Mouse (Mus musculus) gastrocnemius, adult 18-20 months (tissue): ENCODE data around the gene Psmb8. TPM values are rescaled to one million over a fixed set of nuclear protein-coding genes. Genes with fewer than 3 reads are reported as not detected.

Source experiments
- DNase-seq: peaks from one replicate; pipeline ENCODE4 v3.0.0; 2021; ENCODE audit warnings: low spot score
- long read RNA-seq, 2 experiments: library from polyadenylated mRNA; stranded (forward); transcript quantifications; one replicate each; pipeline ENCODE4 v2.0.0; 2021
- total RNA-seq, 2 experiments: library from RNA; stranded (reverse); gene quantifications; 2 replicates each; pipeline ENCODE4 v1.2.3; 2021

Psmb8 gene
- 1 to 10 TPM; 3.2 to 6.7 TPM for total RNA-seq
- long read RNA-seq, experiment 1, transcript Psmb8-201 (6 exons, 1,628 nt): major isoform, 12 of 17 reads
- long read RNA-seq, experiment 1, partial matches to known transcripts: 0 of 17 reads
- long read RNA-seq, experiment 1, other reads (novel, unspliced or antisense): 5 of 17 reads
- long read RNA-seq, experiment 2, partial matches to known transcripts: 0 of 2 reads
- long read RNA-seq, experiment 2, other reads (novel, unspliced or antisense): 0 of 2 reads

- DNase-seq: peak; percentile 94
These were observed at the start of gene Psmb8 for GRCm38 (mm10) chr17:34196941-34197894. Gene Psmb8 (plus strand): TSS chr17:34197721.

- DNase-seq: peak; percentile 67
These were observed 44.6 kb upstream of the Psmb8 start, which contains the start of gene H2-DMb1 for GRCm38 (mm10) chr17:34152923-34153322. Gene H2-DMb1 (plus strand): TSS chr17:34153072.

GRCm38 (mm10) chr17:34155534-34155933 lies 42.0 kb upstream of the Psmb8 start:
- DNase-seq: no peak

DNA sequence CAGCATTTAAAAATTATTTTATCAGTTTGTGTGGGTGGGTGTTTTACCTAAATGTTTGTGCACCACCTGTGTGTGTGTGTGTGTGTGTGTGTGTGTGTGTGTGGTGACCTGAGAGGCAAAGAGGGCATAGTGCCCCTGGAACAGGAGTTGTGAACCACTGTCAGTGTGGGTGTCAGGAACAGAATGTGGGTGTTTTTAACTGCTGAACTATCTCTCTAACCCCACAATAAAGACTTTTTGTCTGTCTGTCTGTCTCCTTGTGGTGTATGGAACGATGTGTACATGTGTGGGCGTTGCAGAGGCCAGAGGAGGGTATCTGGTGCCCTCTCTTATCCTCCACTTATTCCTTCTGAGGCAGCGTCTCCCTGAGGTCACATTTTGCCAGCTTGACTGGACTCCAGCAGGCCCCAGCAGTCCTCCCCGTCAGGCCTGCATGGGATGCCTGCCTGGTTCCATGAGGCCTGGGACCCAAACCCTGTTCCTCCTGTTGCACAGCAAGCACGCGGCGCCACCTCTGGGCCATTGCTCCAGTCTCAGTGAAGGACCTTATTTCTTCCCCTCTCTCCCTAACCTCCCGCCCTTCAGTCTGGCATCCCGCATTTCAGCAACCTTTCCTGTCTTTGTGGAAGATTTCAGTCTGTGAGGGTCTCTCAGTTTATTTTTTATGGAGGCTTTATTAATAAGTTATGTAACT lies 33.2 kb upstream of the Psmb8 start:
- no peak for DNase-seq

DNA sequence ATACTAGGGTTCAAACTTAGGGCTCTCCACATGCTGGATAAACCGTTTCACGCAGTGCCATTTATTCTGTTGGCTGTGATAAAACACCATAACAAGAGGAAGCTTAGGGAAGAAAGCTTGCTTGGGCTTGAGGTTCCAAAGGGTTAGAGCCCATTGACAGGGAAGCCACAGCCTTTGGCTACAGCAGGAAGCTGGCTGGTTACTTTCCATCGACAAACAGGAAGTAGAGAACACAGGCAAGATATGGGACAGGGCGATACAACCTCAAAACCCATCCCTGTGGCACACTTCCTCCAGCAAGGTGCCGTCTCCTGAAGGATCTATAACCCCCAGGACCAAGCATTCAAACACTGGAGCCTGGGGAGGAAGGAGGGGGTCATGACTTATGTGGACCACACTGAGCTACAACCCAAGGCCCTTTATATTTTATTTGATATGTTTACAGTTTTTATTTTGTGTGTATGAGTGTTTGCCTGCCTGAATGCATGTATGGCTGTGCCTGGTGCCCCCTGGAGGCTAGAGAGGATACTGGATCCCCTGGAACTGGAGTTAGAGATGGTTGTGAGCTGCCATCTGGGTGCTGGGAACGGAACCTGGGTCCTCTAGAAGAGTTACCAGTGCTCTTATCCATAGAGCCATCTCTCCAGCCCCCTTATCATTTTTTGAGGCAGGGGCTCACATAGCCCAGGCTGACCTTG lies 32.3 kb upstream of the Psmb8 start:
- no peak for DNase-seq

- peak; percentile 32 for DNase-seq
These were observed 28.2 kb upstream of the Psmb8 start for GRCm38 (mm10) chr17:34169279-34169678.

GRCm38 (mm10) chr17:34170487-34170876 lies 27.0 kb upstream of the Psmb8 start:
- no peak for DNase-seq

DNA sequence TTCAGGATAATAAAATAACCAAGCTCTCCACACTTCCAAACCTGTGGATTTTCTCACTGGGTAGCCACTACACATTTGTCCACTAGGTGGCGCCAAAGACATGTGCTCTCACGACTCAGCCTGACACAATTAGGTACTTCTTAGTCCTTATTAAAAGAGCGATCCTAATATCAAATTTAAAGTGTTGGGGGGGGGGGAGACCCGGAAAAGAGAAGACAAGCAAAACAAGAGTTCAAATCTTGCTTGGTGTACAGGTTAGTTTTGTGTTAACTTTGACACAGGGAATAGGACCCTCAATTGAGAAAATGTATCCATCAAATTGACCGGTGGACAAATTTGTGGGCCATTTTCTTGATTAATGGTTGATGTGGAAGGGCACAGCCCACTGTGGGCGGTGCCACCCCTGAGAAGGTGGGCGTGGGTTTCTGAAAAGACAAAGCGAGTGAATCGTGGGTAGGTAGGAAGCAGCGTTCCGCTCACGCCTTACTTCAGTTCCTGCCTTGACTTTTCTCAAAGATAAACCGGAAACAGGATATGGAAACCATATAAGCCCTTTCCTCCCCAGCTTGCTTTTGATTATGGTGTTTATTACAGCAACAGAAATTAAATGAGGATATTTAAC lies 26.5 kb upstream of the Psmb8 start:
- peak; percentile 77 for DNase-seq

DNA sequence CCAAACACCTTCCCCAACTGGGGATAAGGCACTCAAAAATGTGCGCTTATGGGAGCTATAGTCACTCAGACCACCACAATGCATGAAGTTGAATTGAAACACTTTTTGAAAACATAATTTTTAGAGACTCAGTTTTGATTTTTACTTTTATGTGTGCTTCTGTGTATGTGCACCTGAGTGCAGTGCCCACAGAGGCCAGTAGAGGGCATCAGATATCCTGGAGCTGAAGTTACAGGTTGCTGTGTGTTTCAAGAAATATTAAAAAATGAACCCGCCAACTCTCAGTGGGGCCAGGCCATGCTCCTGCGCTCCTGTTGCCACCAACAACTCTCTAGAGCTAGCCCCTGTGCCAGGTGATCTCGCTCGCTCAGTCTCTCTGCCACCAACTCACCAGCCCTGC lies 25.0 kb upstream of the Psmb8 start:
- no peak for DNase-seq

- no peak for DNase-seq
These were observed 23.4 kb upstream of the Psmb8 start for GRCm38 (mm10) chr17:34174075-34174474.

DNA sequence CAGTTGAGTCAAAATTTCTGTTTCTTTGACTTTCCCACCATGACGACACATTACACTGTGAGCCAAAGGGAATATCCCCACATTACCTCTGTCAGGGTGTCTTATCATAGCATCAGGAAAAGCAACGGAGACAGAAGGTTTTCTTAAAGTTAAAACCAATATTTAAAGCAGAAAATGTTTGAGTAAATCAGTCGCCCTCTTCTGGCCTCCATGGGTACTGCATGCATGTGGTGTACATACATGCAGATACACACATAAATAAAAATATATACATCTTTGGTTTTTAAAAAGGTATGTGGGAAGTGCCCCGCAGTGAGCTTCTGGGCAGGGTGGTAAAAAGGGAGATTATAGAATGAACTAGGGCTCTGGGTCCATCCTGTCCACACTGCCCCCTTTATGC lies 20.3 kb upstream of the Psmb8 start:
- DNase-seq: no peak

- no peak for DNase-seq
These were observed 18.5 kb upstream of the Psmb8 start for GRCm38 (mm10) chr17:34179019-34179418.

DNA sequence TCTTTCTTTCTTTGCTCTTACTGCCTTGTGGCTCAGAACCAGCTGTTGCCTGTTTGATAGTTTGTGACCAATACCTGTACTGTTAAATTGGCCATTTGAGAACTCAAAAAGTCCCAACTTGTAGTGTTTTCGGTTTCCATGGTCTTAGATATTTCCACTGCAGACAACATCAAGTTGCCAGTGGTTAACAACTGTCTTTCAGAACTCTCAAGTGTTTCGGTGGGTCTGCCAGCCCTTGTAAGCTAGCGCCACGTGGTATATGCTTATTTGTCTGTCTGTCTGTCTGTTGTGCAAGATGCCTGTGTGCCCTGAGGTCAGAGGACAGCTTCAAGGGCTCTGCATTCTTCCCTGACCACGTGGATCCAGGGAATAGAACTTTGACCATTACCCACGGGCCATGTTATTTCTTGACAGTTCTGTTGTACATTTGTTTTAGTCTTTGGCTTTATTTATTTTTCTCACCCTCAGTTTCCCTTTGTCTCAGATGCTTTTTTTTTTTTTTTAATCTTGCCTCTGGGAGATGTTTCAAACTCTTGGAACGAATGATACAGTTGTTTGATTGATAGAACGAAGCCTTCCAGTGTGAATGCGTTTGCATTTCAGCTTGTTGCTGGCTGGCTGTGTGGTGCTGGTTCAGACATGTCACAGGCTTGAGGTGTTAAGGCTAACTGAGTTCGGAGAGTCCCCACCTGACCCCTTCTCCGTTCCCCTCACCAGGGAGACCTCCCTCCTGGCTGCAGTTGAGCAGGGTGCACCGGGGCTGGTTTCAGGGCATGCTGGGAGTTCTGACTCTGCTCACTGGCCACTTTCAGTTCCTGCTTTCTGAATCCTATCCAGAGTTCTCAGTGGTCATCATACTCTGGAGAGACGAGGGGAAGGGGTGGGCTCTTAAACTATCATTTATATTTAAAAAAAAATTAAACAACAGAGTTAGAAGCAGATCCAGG lies 17.3 kb upstream of the Psmb8 start:
- no peak for DNase-seq

DNA sequence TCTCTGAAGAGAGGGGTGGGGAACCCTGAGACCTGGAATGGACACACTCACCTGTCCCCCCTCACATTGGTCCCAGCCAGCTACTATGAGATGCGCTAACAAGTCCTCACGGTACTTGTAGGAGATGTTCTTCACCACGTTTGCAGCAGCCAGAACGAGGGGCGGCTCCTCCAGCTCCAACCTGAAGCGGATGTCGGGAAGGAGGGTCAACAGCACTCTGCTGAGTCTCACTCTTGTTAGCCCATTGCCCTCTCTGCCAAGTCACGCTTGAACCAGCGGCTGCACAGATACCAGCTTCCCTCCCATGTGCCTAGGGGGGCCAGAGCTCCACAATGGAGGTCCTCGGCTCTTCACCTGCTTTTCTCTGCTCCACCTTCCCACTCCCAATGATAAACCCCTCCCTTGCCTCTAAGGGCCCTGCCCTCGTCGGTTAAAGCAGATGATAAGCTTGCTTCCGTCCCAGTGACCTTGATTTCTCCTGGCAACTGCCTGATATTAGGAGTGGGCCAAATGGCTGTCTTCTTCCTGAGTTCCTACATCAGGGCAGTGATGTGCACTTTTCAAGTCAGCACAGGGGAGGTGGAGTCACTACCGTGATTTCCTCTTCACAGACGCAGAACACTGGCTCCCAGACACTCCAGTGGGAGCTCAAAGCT lies 13.8 kb upstream of the Psmb8 start:
- no peak for DNase-seq

DNA sequence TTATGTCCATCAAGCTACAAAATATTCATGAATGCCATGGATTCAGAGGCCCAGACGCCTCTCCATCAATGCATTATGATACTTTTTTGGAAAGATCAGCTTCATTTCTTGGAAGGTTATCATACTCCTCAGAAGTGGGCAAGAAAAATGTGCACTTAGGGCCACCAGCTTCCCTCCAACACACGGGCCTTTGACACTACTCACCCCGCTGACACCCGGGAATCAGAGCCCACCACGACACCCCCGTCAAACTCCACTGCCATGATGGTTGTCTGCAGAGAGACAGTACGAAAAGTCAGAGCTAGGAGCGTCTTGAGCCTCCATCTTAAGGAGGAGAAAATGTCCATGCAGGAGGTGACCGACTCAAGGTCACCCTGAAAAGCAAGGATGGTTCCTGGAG lies 12.0 kb upstream of the Psmb8 start:
- DNase-seq: no peak

GRCm38 (mm10) chr17:34186885-34187260 lies 10.6 kb upstream of the Psmb8 start:
- no peak for DNase-seq

DNA sequence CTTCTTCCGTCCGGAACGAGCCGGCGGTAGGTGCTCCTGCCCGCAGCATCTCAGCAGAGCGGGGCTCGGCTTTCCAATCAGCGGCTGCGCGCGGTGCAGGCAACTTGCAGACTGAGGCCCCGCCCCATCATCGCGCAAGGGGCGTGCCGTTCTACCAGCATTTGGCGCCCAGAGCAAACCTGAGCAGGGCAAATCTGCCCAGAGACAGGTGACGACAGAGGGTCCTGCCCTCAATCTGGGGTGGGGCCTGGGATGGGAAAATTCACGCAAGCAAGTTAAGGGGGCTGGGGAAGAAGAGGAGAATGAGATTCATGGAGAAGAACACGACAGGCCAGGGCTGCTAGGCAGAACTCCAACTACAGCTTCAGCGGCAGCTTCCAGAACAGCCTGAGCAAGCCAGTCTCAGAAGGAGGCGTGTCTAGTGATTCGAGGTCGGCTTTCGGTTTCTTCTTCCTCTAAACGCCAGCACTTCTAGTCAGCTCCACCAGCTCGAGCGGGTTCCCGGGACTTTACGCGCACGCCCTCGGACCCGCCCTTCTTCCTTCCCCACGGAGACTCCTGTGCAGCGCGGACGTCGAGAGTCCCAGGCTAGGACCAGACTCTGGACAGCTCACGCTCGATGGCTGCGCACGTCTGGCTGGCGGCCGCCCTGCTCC lies 10.1 kb upstream of the Psmb8 start, which contains the start of the genes Tap1 and Psmb9:
TSS of gene Tap1 (plus strand) at position 293 of the 656 bp plus-strand sequence.
TSS of gene Psmb9 (minus strand) at position 504 of the 656 bp plus-strand sequence.
- peak; percentile 97 for DNase-seq

- DNase-seq: peak; percentile 12
These were observed 9.5 kb upstream of the Psmb8 start for GRCm38 (mm10) chr17:34188010-34188409.

DNA sequence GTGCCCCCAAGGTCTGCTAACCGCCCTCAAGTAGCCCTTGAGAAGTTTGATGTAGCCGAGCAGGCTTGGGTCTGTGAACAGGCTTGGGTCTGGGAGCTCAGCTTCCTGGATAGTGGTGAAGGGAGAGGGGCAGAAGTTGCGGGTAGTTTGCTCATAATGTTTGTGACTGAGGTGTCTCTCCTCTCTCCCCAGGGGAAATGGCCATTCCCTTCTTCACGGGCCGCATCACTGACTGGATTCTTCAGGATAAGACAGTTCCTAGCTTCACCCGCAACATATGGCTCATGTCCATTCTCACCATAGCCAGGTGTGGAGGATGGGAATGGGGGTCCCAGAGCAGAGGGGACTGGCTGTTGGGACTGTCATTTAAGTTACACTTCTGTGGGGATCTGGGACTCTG lies 8.5 kb upstream of the Psmb8 start:
- no peak for DNase-seq
